Mouse (Mus musculus) monocyte, adult 59 days (primary cell): ENCODE data around the gene Fbxo45. TPM values are rescaled to one million over a fixed set of nuclear protein-coding genes. Genes with fewer than 3 reads are reported as not detected.

Source experiments
- total RNA-seq, 2 experiments: library from RNA; stranded (reverse); gene quantifications; one replicate each; pipeline ENCODE4 v1.2.4; 2023

Gene Fbxo45
- 1 to 10 TPM; 7.3 to 7.6 TPM for total RNA-seq

GRCm38 (mm10) chr16:32246952-32247370 lies at the start of gene Fbxo45, which contains the start of gene Wdr53:
TSS of gene Fbxo45 (minus strand) at chr16:32247158.
TSS of gene Wdr53 (plus strand) at chr16:32247227.

GRCm38 (mm10) chr16:32277308-32278256 lies 30.6 kb upstream of the Fbxo45 start, which contains the start of gene Rnf168:
TSS of gene Rnf168 (plus strand) at chr16:32277459.

DNA sequence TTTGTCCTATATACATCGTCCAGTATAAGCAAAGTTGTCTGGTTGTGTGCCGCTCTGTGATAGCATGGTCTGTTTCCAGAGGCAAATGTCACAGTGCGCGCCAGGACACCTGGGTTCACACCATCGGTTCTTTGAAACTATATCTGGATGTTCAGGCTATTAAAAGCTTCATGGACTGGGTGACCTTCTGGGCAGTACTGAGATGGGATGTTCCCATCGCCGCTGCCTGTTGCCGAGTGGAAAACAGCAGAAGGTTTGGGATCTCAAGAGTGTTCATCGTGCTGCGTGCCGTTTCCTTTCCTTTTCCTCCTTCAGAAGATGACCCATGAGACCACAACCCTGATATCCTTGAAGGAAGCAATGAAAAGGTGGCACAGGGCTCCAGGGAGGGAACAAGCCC lies 24.3 kb upstream of the Fbxo45 start, which contains the start of gene Smco1:
Gene Smco1, plus strand, starts transcription at position 178 of the 400 bp plus-strand sequence.

Other genes starting within 250 kb of the Fbxo45 start
- gene Senp5, start 243.9 kb downstream of the Fbxo45 start, total RNA-seq: 10 to 100 TPM; 23.0 to 24.2 TPM
- gene Pak2, start 167.8 kb downstream of the Fbxo45 start, total RNA-seq: 10 to 100 TPM; 83.5 to 88.0 TPM
- 10 to 100 TPM; 32.8 to 39.1 TPM for gene Pigx, start 147.4 kb downstream of the Fbxo45 start, total RNA-seq
- gene Cep19, start 147.4 kb downstream of the Fbxo45 start, total RNA-seq: 1 to 10 TPM; 2.6 to 3.1 TPM
- gene Nrros, start 81.6 kb downstream of the Fbxo45 start, total RNA-seq: 100 to 1,000 TPM; 408 to 451 TPM
- gene Bex6, start 67.3 kb downstream of the Fbxo45 start, total RNA-seq: 1 to 10 TPM; 2.2 to 5.3 TPM
- gene Wdr53, start 69 bp upstream of the Fbxo45 start, total RNA-seq: 10 to 100 TPM in 1 of 2 experiments, 1 to 10 TPM in 1; 8.7 to 12.8 TPM
- under 1 TPM; 0.58 to 0.64 TPM for gene Smco1, start 24.3 kb upstream of the Fbxo45 start, total RNA-seq
- 10 to 100 TPM; 14.0 to 14.2 TPM for gene Rnf168, start 30.3 kb upstream of the Fbxo45 start, total RNA-seq
- 10 to 100 TPM; 40.0 to 60.9 TPM for gene Ubxn7, start 85.1 kb upstream of the Fbxo45 start, total RNA-seq
- gene Tm4sf19, start 153.3 kb upstream of the Fbxo45 start, total RNA-seq: not detected
- gene Tctex1d2, start 172.5 kb upstream of the Fbxo45 start, total RNA-seq: 10 to 100 TPM; 11.4 to 15.2 TPM
- gene Pcyt1a, start 183.8 kb upstream of the Fbxo45 start, total RNA-seq: 100 to 1,000 TPM; 123 to 140 TPM
- gene Slc51a, start 240.7 kb upstream of the Fbxo45 start, total RNA-seq: not detected
- not detected for gene Zdhhc19, start 249.1 kb upstream of the Fbxo45 start, total RNA-seq